Mouse (Mus musculus) thymus, adult 2 months (tissue): ENCODE measurements around the gene Synpo2. TPM values are rescaled to one million over a fixed set of nuclear protein-coding genes. Genes with fewer than 3 reads are reported as not detected.

ENCODE experiments used
- DNase-seq: peaks from one replicate; pipeline ENCODE4 v3.0.0; 2021
- H3K27ac ChIP-seq: fragments of 200-500 bp; 2 replicates; pipeline ENCODE4 v1.5.1; 2012; ENCODE audit warnings: low read length, control low read depth; ENCODE audit not compliant: control insufficient read depth, insufficient read depth
- H3K27me3 ChIP-seq: fragments of 200-500 bp; 2 replicates; pipeline ENCODE4 v1.6.1; 2012; ENCODE audit warnings: mild to moderate bottlenecking, low read length, moderate library complexity, mixed read lengths; ENCODE audit not compliant: control insufficient read depth, insufficient read depth
- H3K36me3 ChIP-seq: fragments of 200-500 bp; 2 replicates; pipeline ENCODE4 v1.6.1; 2012; ENCODE audit warnings: mild to moderate bottlenecking, low read length, moderate library complexity; ENCODE audit not compliant: control insufficient read depth, insufficient read depth
- H3K4me1 ChIP-seq: fragments of 200-500 bp; replicated peaks from 2 replicates; pipeline ENCODE4 v1.6.1; 2012; ENCODE audit warnings: low read length; ENCODE audit not compliant: control insufficient read depth, insufficient read depth
- H3K4me3 ChIP-seq: fragments of 200-500 bp; 2 replicates; pipeline ENCODE4 v1.5.1; 2012; ENCODE audit warnings: mild to moderate bottlenecking, low read length, control low read depth, moderate library complexity; ENCODE audit not compliant: control insufficient read depth, insufficient read depth
- CTCF ChIP-seq: fragments of 200-500 bp; IDR thresholded peaks from 2 replicates; pipeline ENCODE4 v1.5.1; 2012; ENCODE audit warnings: mild to moderate bottlenecking, control low read depth, low read length, moderate library complexity, borderline replicate concordance; ENCODE audit not compliant: control insufficient read depth, poor library complexity, insufficient read depth; ENCODE audit errors: extremely low read depth
- POLR2A ChIP-seq: fragments of 200-500 bp; IDR thresholded peaks from 2 replicates; pipeline ENCODE4 v1.6.1; 2012; ENCODE audit warnings: mild to moderate bottlenecking, low read length, control low read depth, moderate library complexity; ENCODE audit not compliant: control insufficient read depth, poor library complexity, insufficient read depth; ENCODE audit errors: extremely low read depth
- WGBS: fragments of 180-500 bp; shearing (Covaris S2); methylation state at CpG from one replicate; pipeline ENCODE4 v1.1.7; 2018; 5-methylcytosine and 5-hydroxymethylcytosine counted together
- polyA plus RNA-seq: library from polyadenylated mRNA; depleted of rRNA; stranded (reverse); fragments of >200 nt; gene quantifications from 2 replicates; pipeline ENCODE4 v1.2.3, GENCODE M21; 2012

The Synpo2 gene
- polyA plus RNA-seq, 1 experiment = 8.7 TPM

- TF ChIP-seq CTCF (no peak), POLR2A (no peak)
- Histone ChIP-seq H3K27ac (no peak overlapping the region), H3K27me3 (no peaks in the 10 kb centered on the region), H3K36me3 (no peaks in the 10 kb centered on the region), H3K4me1 (no peaks in the 10 kb centered on the region), H3K4me3 (no peak overlapping the region)
- 84% methylated on average over 6 of the region's 6 CpGs for WGBS
- DNase-seq = no peak
These were observed 92.5 kb downstream of the Synpo2 start for GRCm38 (mm10) chr3:123143412-123143811.

GRCm38 (mm10) chr3:123142298-123142697, 93.7 kb downstream of the Synpo2 start:
- 94% methylated on average over 3 of the region's 3 CpGs for WGBS
- H3K27me3 ChIP-seq = no peaks in the 10 kb centered on the region
- no peak overlapping the region for H3K4me3 ChIP-seq
- no peaks in the 10 kb centered on the region for H3K4me1 ChIP-seq
- TF ChIP-seq POLR2A = no peak
- TF ChIP-seq CTCF = no peak
- no peak overlapping the region for H3K27ac ChIP-seq
- DNase-seq = no peak
- H3K36me3 ChIP-seq = no peaks in the 10 kb centered on the region

- no peak for TF ChIP-seq CTCF
- TF ChIP-seq POLR2A = no peak
- 45% methylated on average over 6 of the region's 6 CpGs for WGBS
- Histone ChIP-seq H3K27me3 (no peaks in the 10 kb centered on the region), H3K4me3 (no peak overlapping the region), H3K4me1 (no peaks in the 10 kb centered on the region), H3K36me3 (no peaks in the 10 kb centered on the region), H3K27ac (no peak overlapping the region)
- no peak for DNase-seq
These were observed 94.9 kb downstream of the Synpo2 start for GRCm38 (mm10) chr3:123141069-123141468.

- 98% methylated on average over 3 of the region's 3 CpGs for WGBS
- no peaks in the 10 kb centered on the region for H3K4me1 ChIP-seq
- H3K27me3 ChIP-seq = no peaks in the 10 kb centered on the region
- no peaks in the 10 kb centered on the region for H3K36me3 ChIP-seq
- H3K27ac ChIP-seq = no peak overlapping the region
- TF ChIP-seq CTCF (no peak), POLR2A (no peak)
- H3K4me3 ChIP-seq = no peak overlapping the region
- no peak for DNase-seq
These were observed 95.8 kb downstream of the Synpo2 start for GRCm38 (mm10) chr3:123140134-123140533.

- DNase-seq = no peak
These were observed 96.3 kb downstream of the Synpo2 start for GRCm38 (mm10) chr3:123139619-123140018.

GRCm38 (mm10) chr3:123138274-123139003, 97.5 kb downstream of the Synpo2 start:
- no peak overlapping the region for H3K4me3 ChIP-seq
- 88% methylated on average over 6 of the region's 6 CpGs for WGBS
- no peak overlapping the region for H3K27ac ChIP-seq
- H3K4me1 ChIP-seq = no peaks in the 10 kb centered on the region
- DNase-seq = no peak
- no peak for TF ChIP-seq CTCF
- no peak for TF ChIP-seq POLR2A
- no peaks in the 10 kb centered on the region for H3K27me3 ChIP-seq
- no peaks in the 10 kb centered on the region for H3K36me3 ChIP-seq

More at GRCm38 (mm10) chr3:123139619-123140018, 96.3 kb downstream of the Synpo2 start:
- WGBS = 91% methylated on average over 5 of the region's 5 CpGs
- Histone ChIP-seq H3K36me3 (no peaks in the 10 kb centered on the region), H3K27me3 (no peaks in the 10 kb centered on the region), H3K4me1 (no peaks in the 10 kb centered on the region), H3K4me3 (no peak overlapping the region), H3K27ac (no peak overlapping the region)
- TF ChIP-seq POLR2A (no peak), CTCF (no peak)
